Mouse (Mus musculus) neural tube, embryonic 15.5 days (tissue): ENCODE measurements at regions not wholly inside any gene's neighbourhood (a gene's known extent, or its start where the extent isn't known, plus 50 kb on each side); places are given as distances from the start of the nearest gene placed in this dataset.

Source experiments
- ATAC-seq: fragments of 200-750 bp; cut with Nextera tagmentation; 2 replicates; pipeline ENCODE4 v1.8.0; 2017; ENCODE audit warnings: mild to moderate bottlenecking, moderate TSS enrichment, moderate library complexity; ENCODE audit not compliant: low FRiP score
- H3K27ac ChIP-seq: fragments of 300-500 bp; sonication (generic); replicated peaks from 2 replicates; pipeline ENCODE4 v1.5.1; 2015; ENCODE audit warnings: mild to moderate bottlenecking, inconsistent platforms
- H3K27me3 ChIP-seq: fragments of 300-500 bp; sonication (generic); replicated peaks from 2 replicates; pipeline ENCODE4 v1.6.1; 2015; ENCODE audit warnings: inconsistent platforms
- H3K36me3 ChIP-seq: fragments of 300-500 bp; sonication (generic); 2 replicates; pipeline ENCODE4 v1.6.1; 2015; ENCODE audit warnings: inconsistent platforms
- H3K4me1 ChIP-seq: fragments of 300-500 bp; sonication (generic); 2 replicates; pipeline ENCODE4 v1.6.1; 2015; ENCODE audit warnings: inconsistent platforms
- H3K4me2 ChIP-seq: fragments of 300-500 bp; sonication (generic); 2 replicates; pipeline ENCODE4 v1.6.1; 2015; ENCODE audit warnings: inconsistent platforms, mild to moderate bottlenecking, moderate library complexity
- H3K4me3 ChIP-seq: fragments of 300-500 bp; sonication (generic); replicated peaks from 2 replicates; pipeline ENCODE4 v1.5.1; 2015; ENCODE audit warnings: mild to moderate bottlenecking, inconsistent platforms
- H3K9ac ChIP-seq: fragments of 300-500 bp; sonication (generic); replicated peaks from 2 replicates; pipeline ENCODE4 v1.6.1; 2015; ENCODE audit warnings: mild to moderate bottlenecking, inconsistent platforms
- H3K9me3 ChIP-seq: fragments of 300-500 bp; sonication (generic); replicated peaks from 2 replicates; pipeline ENCODE4 v1.6.1; 2016; ENCODE audit warnings: inconsistent platforms
- WGBS: fragments of 180-500 bp; shearing (Covaris S2); methylation state at CpG from one replicate; pipeline ENCODE4 v1.1.7; 2015; ENCODE audit warnings: mixed read lengths; 5-methylcytosine and 5-hydroxymethylcytosine counted together

GRCm38 (mm10) chr17:79501031-79501474, 110.6 kb upstream of the Rmdn2 start:
- 43% methylated on average over 1 of the region's 1 CpGs for WGBS
- Histone ChIP-seq H3K4me2 (no peak overlapping the region), H3K9me3 (no peaks in the 10 kb centered on the region), H3K4me3 (no peak overlapping the region), H3K36me3 (no peaks in the 10 kb centered on the region), H3K27me3 (no peaks in the 10 kb centered on the region), H3K4me1 (no peaks in the 10 kb centered on the region), H3K27ac (no peak overlapping the region), H3K9ac (no peak overlapping the region)
- no peak for ATAC-seq

- WGBS: 95% methylated on average over 2 of the region's 2 CpGs
- ATAC-seq: no peak
- Histone ChIP-seq H3K4me2 (no peak overlapping the region), H3K27ac (no peak overlapping the region), H3K36me3 (no peaks in the 10 kb centered on the region), H3K4me3 (no peak overlapping the region), H3K4me1 (no peaks in the 10 kb centered on the region), H3K9me3 (no peaks in the 10 kb centered on the region), H3K27me3 (no peaks in the 10 kb centered on the region), H3K9ac (no peak overlapping the region)
Observed at GRCm38 (mm10) chr17:79501926-79502325, 109.7 kb upstream of the Rmdn2 start.

GRCm38 (mm10) chr17:79503037-79503436, 108.6 kb upstream of the Rmdn2 start:
- H3K4me1 ChIP-seq: no peaks in the 10 kb centered on the region
- WGBS: 88% methylated on average over 2 of the region's 2 CpGs
- H3K27me3 ChIP-seq: no peaks in the 10 kb centered on the region
- no peak overlapping the region for H3K9ac ChIP-seq
- H3K9me3 ChIP-seq: no peaks in the 10 kb centered on the region
- H3K27ac ChIP-seq: no peak overlapping the region
- no peaks in the 10 kb centered on the region for H3K36me3 ChIP-seq
- no peak overlapping the region for H3K4me3 ChIP-seq
- no peak for ATAC-seq
- no peak overlapping the region for H3K4me2 ChIP-seq

- Histone ChIP-seq H3K9ac (no peak overlapping the region), H3K4me1 (no peaks in the 10 kb centered on the region), H3K27ac (no peak overlapping the region), H3K36me3 (no peaks in the 10 kb centered on the region), H3K4me2 (no peak overlapping the region), H3K9me3 (no peaks in the 10 kb centered on the region), H3K4me3 (no peak overlapping the region), H3K27me3 (no peaks in the 10 kb centered on the region)
- 95% methylated on average over 3 of the region's 3 CpGs for WGBS
- no peak for ATAC-seq
Observed at GRCm38 (mm10) chr17:79504209-79504608, 107.5 kb upstream of the Rmdn2 start.

GRCm38 (mm10) chr17:79505565-79505964, 106.1 kb upstream of the Rmdn2 start:
- H3K27me3 ChIP-seq: no peaks in the 10 kb centered on the region
- H3K9ac ChIP-seq: no peak overlapping the region
- ATAC-seq: no peak
- H3K4me3 ChIP-seq: no peak overlapping the region
- no peak overlapping the region for H3K4me2 ChIP-seq
- H3K9me3 ChIP-seq: no peaks in the 10 kb centered on the region
- H3K27ac ChIP-seq: no peak overlapping the region
- no peaks in the 10 kb centered on the region for H3K36me3 ChIP-seq
- no peaks in the 10 kb centered on the region for H3K4me1 ChIP-seq
- WGBS: 94% methylated on average over 1 of the region's 1 CpGs

GRCm38 (mm10) chr17:79509281-79509680, 102.4 kb upstream of the Rmdn2 start:
- Histone ChIP-seq H3K27ac (no peak overlapping the region), H3K4me2 (no peak overlapping the region), H3K9ac (no peak overlapping the region), H3K36me3 (no peaks in the 10 kb centered on the region), H3K4me1 (0 out of 2 replicates have a peak, but pooled peaks cover 3% of the 10 kb centered on the region), H3K4me3 (no peak overlapping the region), H3K9me3 (no peaks in the 10 kb centered on the region), H3K27me3 (no peaks in the 10 kb centered on the region)
- no peak for ATAC-seq
- WGBS: 78% methylated on average over 8 of the region's 8 CpGs

GRCm38 (mm10) chr17:79509957-79510710, 101.5 kb upstream of the Rmdn2 start:
- Histone ChIP-seq H3K36me3 (no peaks in the 10 kb centered on the region), H3K9me3 (no peaks in the 10 kb centered on the region), H3K4me1 (0 out of 2 replicates have a peak, but pooled peaks cover 3% of the 10 kb centered on the region), H3K27ac (no peak overlapping the region), H3K4me3 (no peak overlapping the region), H3K27me3 (no peaks in the 10 kb centered on the region), H3K9ac (no peak overlapping the region), H3K4me2 (no peak overlapping the region)
- 75% methylated on average over 11 of the region's 11 CpGs for WGBS
- no peak for ATAC-seq

GRCm38 (mm10) chr17:79511218-79511617, 100.4 kb upstream of the Rmdn2 start:
- no peak for ATAC-seq
- Histone ChIP-seq H3K27ac (no peak overlapping the region), H3K4me2 (no peak overlapping the region), H3K4me1 (0 out of 2 replicates have a peak, but pooled peaks cover 3% of the 10 kb centered on the region), H3K9ac (no peak overlapping the region), H3K4me3 (no peak overlapping the region), H3K36me3 (no peaks in the 10 kb centered on the region), H3K27me3 (no peaks in the 10 kb centered on the region), H3K9me3 (no peaks in the 10 kb centered on the region)
- WGBS: 44% methylated on average over 9 of the region's 9 CpGs

GRCm38 (mm10) chr17:79514076-79514475, 97.6 kb upstream of the Rmdn2 start:
- 84% methylated on average over 7 of the region's 7 CpGs for WGBS

GRCm38 (mm10) chr17:79518185-79518584, 93.5 kb upstream of the Rmdn2 start:
- no peak for ATAC-seq
- 0 out of 2 replicates have a peak, but pooled peaks cover 3% of the 10 kb centered on the region for H3K4me1 ChIP-seq
- no peaks in the 10 kb centered on the region for H3K9me3 ChIP-seq
- H3K36me3 ChIP-seq: no peaks in the 10 kb centered on the region
- no peak overlapping the region for H3K4me2 ChIP-seq
- H3K4me3 ChIP-seq: no peak overlapping the region
- no peaks in the 10 kb centered on the region for H3K27me3 ChIP-seq
- 47% methylated on average over 3 of the region's 3 CpGs for WGBS
- H3K9ac ChIP-seq: no peak overlapping the region
- no peak overlapping the region for H3K27ac ChIP-seq

More at GRCm38 (mm10) chr17:79514076-79514475, 97.6 kb upstream of the Rmdn2 start:
- Histone ChIP-seq H3K36me3 (no peaks in the 10 kb centered on the region), H3K4me3 (no peak overlapping the region), H3K4me1 (0 out of 2 replicates have a peak, but pooled peaks cover 3% of the 10 kb centered on the region), H3K9me3 (no peaks in the 10 kb centered on the region), H3K27ac (no peak overlapping the region), H3K9ac (no peak overlapping the region), H3K27me3 (no peaks in the 10 kb centered on the region), H3K4me2 (no peak overlapping the region)
- ATAC-seq: no peak

- H3K4me2 ChIP-seq: no peak overlapping the region
- ATAC-seq: no peak
- 90% methylated on average over 5 of the region's 5 CpGs for WGBS
- H3K36me3 ChIP-seq: no peaks in the 10 kb centered on the region
- no peak overlapping the region for H3K9ac ChIP-seq
- H3K27ac ChIP-seq: no peak overlapping the region
- H3K9me3 ChIP-seq: no peaks in the 10 kb centered on the region
- no peaks in the 10 kb centered on the region for H3K27me3 ChIP-seq
- H3K4me3 ChIP-seq: no peak overlapping the region
- H3K4me1 ChIP-seq: 0 out of 2 replicates have a peak, but pooled peaks cover 3% of the 10 kb centered on the region
Observed at GRCm38 (mm10) chr17:79518696-79519095, 93.0 kb upstream of the Rmdn2 start.

GRCm38 (mm10) chr17:79519356-79519755, 92.3 kb upstream of the Rmdn2 start:
- H3K9ac ChIP-seq: no peak overlapping the region
- no peaks in the 10 kb centered on the region for H3K4me1 ChIP-seq
- H3K4me2 ChIP-seq: no peak overlapping the region
- H3K9me3 ChIP-seq: no peaks in the 10 kb centered on the region
- 81% methylated on average over 4 of the region's 4 CpGs for WGBS
- H3K27me3 ChIP-seq: no peaks in the 10 kb centered on the region
- H3K4me3 ChIP-seq: no peak overlapping the region
- H3K36me3 ChIP-seq: no peaks in the 10 kb centered on the region
- ATAC-seq: no peak
- no peak overlapping the region for H3K27ac ChIP-seq
